Mouse (Mus musculus): ENCODE data around the gene Myom3. TPM values are rescaled to one million over a fixed set of nuclear protein-coding genes. Genes with fewer than 3 reads are reported as not detected.
A peak's percentile ranks its signal among the peaks of the same experiment; 100 is the strongest.

Myom3 gene
- polyA plus RNA-seq, 1 experiment, result 0.13 TPM

- Histone ChIP-seq H3K36me3 (ENCODE audit: control insufficient read depth, insufficient read depth, low read length) (peaks cover 3% of the 10 kb centered on the region; the same call in 1 of the 2 replicates), H3K4me1 (replicated peaks; ENCODE audit: control insufficient read depth, insufficient read depth, low read length) (peaks cover 19% of the 10 kb centered on the region), H3K4me3 (ENCODE audit: control insufficient read depth, insufficient read depth, low read length) (peak overlapping the region; percentile 72), H3K27me3 (ENCODE audit: control insufficient read depth, insufficient read depth, low read length) (no peaks in the 10 kb centered on the region), H3K27ac (ENCODE audit: control insufficient read depth, insufficient read depth, low read length) (peak overlapping the region; percentile 80)
- TF ChIP-seq CTCF (IDR thresholded peaks at IDR 0.05; ENCODE audit: borderline replicate concordance, control insufficient read depth, extremely low read depth, insufficient read depth, low read length, poor library complexity) (no peak), POLR2A (IDR thresholded peaks at IDR 0.05; ENCODE audit: control insufficient read depth, extremely low read depth, insufficient read depth, low read length, poor library complexity) (no peak)
- 4% methylated on average over 6 of the region's 6 CpGs for WGBS
- peak; percentile 40 for DNase-seq
Measured at GRCm38 (mm10) chr4:135855080-135855479, 95.6 kb downstream of the Myom3 start.

- H3K4me3 ChIP-seq (ENCODE audit: control insufficient read depth, insufficient read depth, low read length), result peak within 1 kb of the TSS; percentile 76
- H3K36me3 ChIP-seq (ENCODE audit: control insufficient read depth, insufficient read depth, low read length), result peaks cover 3% of the 10 kb centered on the region; the same call in 1 of the 2 replicates
- H3K27ac ChIP-seq (ENCODE audit: control insufficient read depth, insufficient read depth, low read length), result peak within 1 kb of the TSS; percentile 80
- TF ChIP-seq POLR2A (IDR thresholded peaks at IDR 0.05; ENCODE audit: control insufficient read depth, extremely low read depth, insufficient read depth, low read length, poor library complexity), result peak; percentile 93
- TF ChIP-seq CTCF (IDR thresholded peaks at IDR 0.05; ENCODE audit: borderline replicate concordance, control insufficient read depth, extremely low read depth, insufficient read depth, low read length, poor library complexity), result peak; percentile 10; the same call in 1 of the 2 replicates
- H3K27me3 ChIP-seq (ENCODE audit: control insufficient read depth, insufficient read depth, low read length), result no peaks in the 10 kb centered on the region
- peaks cover 14% of the 10 kb centered on the region for H3K4me1 ChIP-seq (replicated peaks; ENCODE audit: control insufficient read depth, insufficient read depth, low read length)
- DNase-seq, result peak; percentile 95
- WGBS, result under 1% methylated on average over 67 of the region's 67 CpGs
Measured at GRCm38 (mm10) chr4:135855536-135856222, 96.2 kb downstream of the Myom3 start, which contains the start of gene Srsf10. Gene Srsf10 (plus strand): TSS chr4:135855747.

- peak; percentile 46 for DNase-seq
- Histone ChIP-seq H3K27me3 (ENCODE audit: control insufficient read depth, insufficient read depth, low read length) (no peaks in the 10 kb centered on the region), H3K27ac (ENCODE audit: control insufficient read depth, insufficient read depth, low read length) (peak overlapping the region; percentile 57), H3K4me1 (replicated peaks; ENCODE audit: control insufficient read depth, insufficient read depth, low read length) (peaks cover 13% of the 10 kb centered on the region), H3K4me3 (ENCODE audit: control insufficient read depth, insufficient read depth, low read length) (peak overlapping the region; percentile 76), H3K36me3 (ENCODE audit: control insufficient read depth, insufficient read depth, low read length) (peaks cover 3% of the 10 kb centered on the region)
- WGBS, result under 1% methylated on average over 88 of the region's 91 CpGs
- TF ChIP-seq POLR2A (IDR thresholded peaks at IDR 0.05; ENCODE audit: control insufficient read depth, extremely low read depth, insufficient read depth, low read length, poor library complexity) (no peak), CTCF (IDR thresholded peaks at IDR 0.05; ENCODE audit: borderline replicate concordance, control insufficient read depth, extremely low read depth, insufficient read depth, low read length, poor library complexity) (no peak)
Measured at GRCm38 (mm10) chr4:135856223-135857091, 96.9 kb downstream of the Myom3 start.

GRCm38 (mm10) chr4:135857597-135858186 lies 98.2 kb downstream of the Myom3 start:
- no peak for DNase-seq
- H3K4me3 ChIP-seq (ENCODE audit: control insufficient read depth, insufficient read depth, low read length), result no peak overlapping the region
- WGBS, result 12% methylated on average over 7 of the region's 7 CpGs
- H3K36me3 ChIP-seq (ENCODE audit: control insufficient read depth, insufficient read depth, low read length), result peaks cover 15% of the 10 kb centered on the region
- TF ChIP-seq CTCF (IDR thresholded peaks at IDR 0.05; ENCODE audit: borderline replicate concordance, control insufficient read depth, extremely low read depth, insufficient read depth, low read length, poor library complexity) (no peak), POLR2A (IDR thresholded peaks at IDR 0.05; ENCODE audit: control insufficient read depth, extremely low read depth, insufficient read depth, low read length, poor library complexity) (no peak)
- no peaks in the 10 kb centered on the region for H3K27me3 ChIP-seq (ENCODE audit: control insufficient read depth, insufficient read depth, low read length)
- no peak overlapping the region for H3K27ac ChIP-seq (ENCODE audit: control insufficient read depth, insufficient read depth, low read length)
- H3K4me1 ChIP-seq (replicated peaks; ENCODE audit: control insufficient read depth, insufficient read depth, low read length), result peaks cover 13% of the 10 kb centered on the region

Other genes with a start within 250 kb of the Myom3 start
- 0.47 and 0.80 TPM in 2 replicates for gene Grhl3, start 186.1 kb upstream of the Myom3 start, polyA plus RNA-seq (2012; rRNA removed)
- gene Ifnlr1, start 73.4 kb upstream of the Myom3 start, polyA plus RNA-seq (2012; rRNA removed), result 2.0 and 2.5 TPM in 2 replicates
- gene Il22ra1, start 31.5 kb upstream of the Myom3 start, polyA plus RNA-seq (2012; rRNA removed), result 0.24 and 0.40 TPM in 2 replicates
- gene Srsf10, start 96.0 kb downstream of the Myom3 start, polyA plus RNA-seq (2012; rRNA removed), result 194 and 220 TPM in 2 replicates
- gene Pnrc2, start 114.1 kb downstream of the Myom3 start, polyA plus RNA-seq (2012; rRNA removed), result 26.7 and 28.6 TPM in 2 replicates
- gene Cnr2, start 135.7 kb downstream of the Myom3 start, polyA plus RNA-seq (2012; rRNA removed), result 9.3 and 9.5 TPM in 2 replicates
- 37.5 and 43.5 TPM in 2 replicates for gene Fuca1, start 161.0 kb downstream of the Myom3 start, polyA plus RNA-seq (2012; rRNA removed)
- 46.4 and 53.1 TPM in 2 replicates for gene Hmgcl, start 186.7 kb downstream of the Myom3 start, polyA plus RNA-seq (2012; rRNA removed)
- gene Gale, start 204.0 kb downstream of the Myom3 start, polyA plus RNA-seq (2012; rRNA removed), result 37.0 and 38.4 TPM in 2 replicates
- gene Lypla2, start 212.9 kb downstream of the Myom3 start, polyA plus RNA-seq (2012; rRNA removed), result 214 and 224 TPM in 2 replicates
- gene Pithd1, start 227.5 kb downstream of the Myom3 start, polyA plus RNA-seq (2012; rRNA removed), result 140 and 171 TPM in 2 replicates

All from thymus, adult 2 months (tissue).